9 mouse cellular contexts compared by ENCODE assay signal in the genomic region with DNA sequence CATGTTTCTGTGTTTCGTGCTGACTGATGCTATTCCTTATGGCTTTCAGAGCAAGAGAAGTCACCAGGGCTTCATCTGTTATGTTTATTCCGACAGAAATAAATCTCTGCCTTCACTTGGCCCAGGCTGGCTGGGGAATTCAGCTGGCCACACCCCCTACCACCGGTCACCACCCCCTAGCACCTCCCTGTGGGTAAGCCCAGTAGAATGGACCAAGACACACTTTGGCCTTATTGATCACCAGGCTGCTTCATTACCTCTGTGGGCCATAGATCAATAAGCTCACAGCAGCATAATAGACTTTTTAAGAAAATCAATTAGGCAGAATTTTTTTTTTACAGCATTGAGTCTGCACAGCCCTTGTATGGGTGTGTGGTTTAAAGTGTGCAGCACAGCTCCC. TPM values are rescaled to one million over a fixed set of nuclear protein-coding genes. Genes with fewer than 3 reads are reported as not detected.
DNase-seq lines count a peak whose midpoint lies in the region; ATAC-seq and TF ChIP-seq lines count a peak whose summit lies in the region.
"Had no signal": no experiment of that assay in that cellular context is flagged by ENCODE, and none has a peak within 500 bp of the region (broad histone marks: within the 10 kb centered on the region; RNA-seq: fewer than 3 reads in every experiment).

No protein-coding gene starts in this region.

- peak overlapping the region; percentile 57 for H3K27ac ChIP-seq in forebrain, embryonic 13.5 days
- no peak overlapping the region for H3K27ac ChIP-seq in forebrain, embryonic 11.5 days (ENCODE audit: low read depth, low read length)
- H3K27ac ChIP-seq in hindbrain, postnatal 0 days: peak overlapping the region; percentile 64
- no peak overlapping the region for H3K27ac ChIP-seq in liver, embryonic 13.5 days
- H3K27ac ChIP-seq: lung, embryonic 15.5 days had no signal

- no peak for TF ChIP-seq CTCF in hindbrain, postnatal 0 days (IDR thresholded peaks at IDR 0.05; ENCODE audit: low read depth)

- no peaks in the 10 kb centered on the region for H3K9me3 ChIP-seq in forebrain, embryonic 13.5 days (replicated peaks)
- no peaks in the 10 kb centered on the region for H3K9me3 ChIP-seq in forebrain, embryonic 11.5 days (ENCODE audit: control insufficient read depth, low read length)
- no peaks in the 10 kb centered on the region for H3K9me3 ChIP-seq in hindbrain, postnatal 0 days (ENCODE audit: low read length)
- no peaks in the 10 kb centered on the region for H3K9me3 ChIP-seq in liver, embryonic 13.5 days (replicated peaks)
- H3K9me3 ChIP-seq: lung, embryonic 15.5 days had no signal

- WGBS in forebrain, embryonic 13.5 days: 18% methylated on average over 3 of the region's 3 CpGs
- 24% methylated on average over 3 of the region's 3 CpGs for WGBS in forebrain, embryonic 11.5 days
- WGBS in hindbrain, postnatal 0 days: 7% methylated on average over 3 of the region's 3 CpGs
- WGBS in liver, embryonic 13.5 days (ENCODE audit: insufficient replicate concordance): 12% methylated on average over 3 of the region's 3 CpGs

- H3K4me3 ChIP-seq in forebrain, embryonic 13.5 days: no peak overlapping the region
- no peak overlapping the region for H3K4me3 ChIP-seq in forebrain, embryonic 11.5 days (ENCODE audit: low read depth, low read length)
- H3K4me3 ChIP-seq in hindbrain, postnatal 0 days (ENCODE audit: low read length): no peak overlapping the region
- H3K4me3 ChIP-seq in liver, embryonic 13.5 days (replicated peaks): no peak overlapping the region
- H3K4me3 ChIP-seq: lung, embryonic 15.5 days had no signal

- H3K27me3 ChIP-seq in forebrain, embryonic 13.5 days: peaks cover 16% of the 10 kb centered on the region
- peaks cover 11% of the 10 kb centered on the region for H3K27me3 ChIP-seq in forebrain, embryonic 11.5 days (ENCODE audit: control insufficient read depth, insufficient read depth, low read length)
- no peaks in the 10 kb centered on the region for H3K27me3 ChIP-seq in hindbrain, postnatal 0 days (ENCODE audit: insufficient read depth, low read length)
- peaks cover 63% of the 10 kb centered on the region for H3K27me3 ChIP-seq in liver, embryonic 13.5 days

- H3K4me1 ChIP-seq in forebrain, embryonic 13.5 days: peaks cover 26% of the 10 kb centered on the region
- peaks cover 13% of the 10 kb centered on the region for H3K4me1 ChIP-seq in forebrain, embryonic 11.5 days (replicated peaks; ENCODE audit: control insufficient read depth, insufficient read depth, low read length)
- peaks cover 12% of the 10 kb centered on the region for H3K4me1 ChIP-seq in hindbrain, postnatal 0 days (ENCODE audit: insufficient read depth, low read length)
- 0 out of 2 replicates have a peak, but pooled peaks cover 6% of the 10 kb centered on the region for H3K4me1 ChIP-seq in liver, embryonic 13.5 days (replicated peaks)

- no peaks in the 10 kb centered on the region for H3K36me3 ChIP-seq in forebrain, embryonic 13.5 days (ENCODE audit: poor library complexity, severe bottlenecking)
- H3K36me3 ChIP-seq in forebrain, embryonic 11.5 days (ENCODE audit: control insufficient read depth, insufficient read depth, low read length): no peaks in the 10 kb centered on the region
- no peaks in the 10 kb centered on the region for H3K36me3 ChIP-seq in hindbrain, postnatal 0 days (ENCODE audit: insufficient read depth, low read length)
- no peaks in the 10 kb centered on the region for H3K36me3 ChIP-seq in liver, embryonic 13.5 days
- H3K36me3 ChIP-seq: lung, embryonic 15.5 days had no signal

- DNase-seq in forebrain, embryonic 11.5 days (ENCODE audit: low spot score): no peak
- peak; percentile 59 for DNase-seq in adrenal gland, postnatal 10 days
- no peak for DNase-seq in hindbrain, postnatal 0 days (ENCODE audit: low spot score)
- DNase-seq in liver, embryonic 13.5 days: no peak
- DNase-seq in c-Kit-positive CD71-positive TER-119-positive erythroid progenitor cells, embryonic 14.5 days (ENCODE audit: low spot score): no peak
- DNase-seq in frontal cortex, postnatal 36 days (ENCODE audit: low spot score in 2 of 2): no peak

- no peak overlapping the region for H3K9ac ChIP-seq in forebrain, embryonic 13.5 days
- H3K9ac ChIP-seq in forebrain, embryonic 11.5 days (ENCODE audit: low read length): no peak overlapping the region
- peak overlapping the region; percentile 13; the same call in 1 of the 2 replicates for H3K9ac ChIP-seq in hindbrain, postnatal 0 days (replicated peaks; ENCODE audit: low read length)
- no peak overlapping the region for H3K9ac ChIP-seq in liver, embryonic 13.5 days
- H3K9ac ChIP-seq: lung, embryonic 15.5 days had no signal

- ATAC-seq in forebrain, embryonic 13.5 days: no peak
- no peak for ATAC-seq in forebrain, embryonic 11.5 days (replicated peaks; ENCODE audit: low FRiP score)
- no peak for ATAC-seq in hindbrain, postnatal 0 days
- no peak for ATAC-seq in liver, embryonic 13.5 days (ENCODE audit: low read depth)
- no peak for ATAC-seq in megakaryocyte progenitor cell, adult 5-6 weeks (replicated peaks; ENCODE audit: poor library complexity)

- peak overlapping the region; percentile 35; the same call in 1 of the 2 replicates for H3K4me2 ChIP-seq in forebrain, embryonic 13.5 days
- no peak overlapping the region for H3K4me2 ChIP-seq in forebrain, embryonic 11.5 days (ENCODE audit: low read depth, low read length, severe bottlenecking)
- H3K4me2 ChIP-seq in hindbrain, postnatal 0 days (ENCODE audit: low read depth, low read length): peak overlapping the region; percentile 35; the same call in 1 of the 2 replicates
- 0 out of 2 replicates have a peak overlapping the region, but pooled peaks have one; percentile 2 for H3K4me2 ChIP-seq in liver, embryonic 13.5 days

RNA-seq across cellular contexts. Expression of a gene that starts 35.9 kb away (rescaled TPM):
- 23.7 and 24.7 TPM in 2 replicates for polyA plus RNA-seq in forebrain, embryonic 13.5 days (2015; fragmentation: Nextera tagmentation; extraction: Ambion mirVana)
- polyA plus RNA-seq in forebrain, embryonic 11.5 days (2014; fragmentation: Nextera tagmentation; extraction: Ambion mirVana): 18.5 and 18.8 TPM in 2 replicates
- 10 to 100 TPM; 20.3 to 23.7 TPM for total RNA-seq in adrenal gland, postnatal 10 days (2021)
- total RNA-seq in hindbrain, postnatal 0 days (2014; rRNA removed): 56.4 and 64.9 TPM in 2 replicates
- polyA plus RNA-seq in hindbrain, postnatal 0 days (2015; fragmentation: Nextera tagmentation; extraction: Ambion mirVana): 18.3 and 19.7 TPM in 2 replicates
- polyA plus RNA-seq in liver, embryonic 13.5 days (2015; fragmentation: Nextera tagmentation; extraction: Ambion mirVana): 2.8 and 2.9 TPM in 2 replicates
- total RNA-seq in megakaryocyte progenitor cell, adult 5-6 weeks (2015): 18.8 and 22.1 TPM in 2 replicates
- 17.8 and 19.8 TPM in 2 replicates for total RNA-seq in megakaryocyte progenitor cell, adult 5-6 weeks (2017)

Comparison
In these comparisons a context has a peak if more than half of its experiments do, and no peak if none do; other contexts are left out.
1. H3K27ac ChIP-seq: peak in forebrain, embryonic 13.5 days (single experiment) and hindbrain, postnatal 0 days (single experiment); none in forebrain, embryonic 11.5 days (single experiment) and liver, embryonic 13.5 days (single experiment).